Mouse (Mus musculus): ENCODE data around the gene Gadd45gip1.

DNA sequence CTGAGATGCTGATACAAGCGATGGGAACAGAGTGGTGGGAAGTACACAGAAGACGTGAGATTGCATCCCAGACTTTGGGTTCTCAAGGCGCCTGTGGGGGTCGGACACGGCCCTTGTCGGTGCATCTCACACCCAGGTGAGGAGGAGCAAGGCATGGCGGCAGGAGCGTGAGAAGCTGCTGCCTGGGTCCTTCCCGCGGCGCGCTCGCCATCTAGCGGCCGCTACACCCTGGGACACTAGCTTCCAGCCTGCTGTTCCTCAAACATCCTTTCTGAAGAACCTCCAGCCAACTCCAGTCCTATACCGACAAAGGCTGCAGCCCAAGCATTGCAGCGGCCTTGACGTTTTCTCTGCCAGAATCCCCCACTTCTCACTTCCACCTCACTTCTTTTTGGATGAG is 7.7 kb upstream of the Gadd45gip1 start:
- TF ChIP-seq ZNF384 (IDR thresholded peaks at IDR 0.05; ENCODE audit: low read depth, low read length) = no peak
- TF ChIP-seq HCFC1 (IDR thresholded peaks at IDR 0.05; ENCODE audit: borderline replicate concordance, insufficient read depth, low read length) = no peak
- no peak for TF ChIP-seq CHD2 (IDR thresholded peaks at IDR 0.05; ENCODE audit: low read depth, low read length)
- TF ChIP-seq MAFK (IDR thresholded peaks at IDR 0.05; ENCODE audit: insufficient read depth, low read depth, low read length) = no peak
- no peak for TF ChIP-seq ZC3H11A (IDR thresholded peaks at IDR 0.05; ENCODE audit: borderline replicate concordance, low read depth, low read length)
